Comparison of ENCODE assay signal across 24 mouse cellular contexts in genomic region chr11:97181061-97181460, GRCm38 (mm10). TPM values are rescaled to one million over a fixed set of nuclear protein-coding genes. Genes with fewer than 3 reads are reported as not detected.
DNase-seq lines count a peak whose midpoint lies in the region; ATAC-seq and TF ChIP-seq lines count a peak whose summit lies in the region.
"Had no signal": no experiment of that assay in that cellular context is flagged by ENCODE, and none has a peak within 500 bp of the region (broad histone marks: within the 10 kb centered on the region; RNA-seq: fewer than 3 reads in every experiment).

No protein-coding gene starts in this region.

- H3K4me2 ChIP-seq in liver, embryonic 13.5 days = no peak overlapping the region
- H3K4me2 ChIP-seq: embryonic facial prominence, embryonic 12.5 days; forebrain, embryonic 13.5 days; forebrain, embryonic 15.5 days had no signal

- peaks cover 54% of the 10 kb centered on the region for H3K79me2 ChIP-seq in MEL (ENCODE audit: control insufficient read depth, insufficient read depth, low read length, poor library complexity)

- no peak for TF ChIP-seq POLR2A in MEL (IDR thresholded peaks at IDR 0.05; ENCODE audit: control insufficient read depth in 1 of 2, insufficient read depth in 1 of 2, low read depth in 1 of 2, low read length in 2 of 2, poor library complexity in 1 of 2)
- no peak for TF ChIP-seq POLR2A in thymus, adult 2 months (IDR thresholded peaks at IDR 0.05; ENCODE audit: control insufficient read depth, extremely low read depth, insufficient read depth, low read length, poor library complexity)

- H3K4me3 ChIP-seq in liver, embryonic 13.5 days (replicated peaks) = no peak overlapping the region
- H3K4me3 ChIP-seq in MEL (ENCODE audit: control insufficient read depth in 1 of 2, insufficient read depth in 1 of 2, low read depth in 2 of 2, low read length in 2 of 2) = no peak overlapping the region
- H3K4me3 ChIP-seq in thymus, adult 2 months (ENCODE audit: control insufficient read depth, insufficient read depth, low read length) = no peak overlapping the region
- H3K4me3 ChIP-seq: embryonic facial prominence, embryonic 10.5 days; embryonic facial prominence, embryonic 12.5 days; forebrain, embryonic 13.5 days; forebrain, embryonic 15.5 days had no signal

- no peaks in the 10 kb centered on the region for H3K9me3 ChIP-seq in liver, embryonic 13.5 days (replicated peaks)
- H3K9me3 ChIP-seq in MEL (replicated peaks; ENCODE audit: insufficient read depth, low read length) = no peaks in the 10 kb centered on the region
- H3K9me3 ChIP-seq: embryonic facial prominence, embryonic 10.5 days; embryonic facial prominence, embryonic 12.5 days; forebrain, embryonic 13.5 days; forebrain, embryonic 15.5 days; G1E had no signal

- peak; percentile 4 to 38; a peak in 2 of 4 replicates for TF ChIP-seq EP300 in MEL (IDR thresholded peaks at IDR 0.05; ENCODE audit: low read depth in 1 of 2, low read length in 2 of 2)

- no peak for DNase-seq in liver, embryonic 13.5 days
- DNase-seq in liver (no peak), 416B (ENCODE audit: low read depth) (peak; percentile 23), MEL (ENCODE audit: low read depth, low spot score) (peak; percentile 86)
- DNase-seq in cerebellum, postnatal 25 days = no peak
- DNase-seq in thymus, adult 2 months = no peak
- DNase-seq: adrenal gland, adult 8-10 months; adrenal gland, postnatal 14 days; adrenal gland, postnatal 36 days; B cell, adult 2 months; cerebellum, adult 11-12 months; cerebellum, adult 2 months; cerebellum, adult 9-11 months; cerebellum, postnatal 14 days; forebrain, postnatal 0 days had no signal

- ATAC-seq in liver, embryonic 13.5 days (ENCODE audit: low read depth) = no peak
- ATAC-seq: activated CD4-positive, CD25-positive, alpha-beta regulatory T cell, adult 4 months; CD4-positive, CD25-positive, alpha-beta regulatory T cell, adult 4 months; forebrain, embryonic 13.5 days; forebrain, embryonic 15.5 days; forebrain, postnatal 0 days; Patski had no signal

- H3K4me1 ChIP-seq in liver, embryonic 13.5 days (replicated peaks) = peaks cover 62% of the 10 kb centered on the region
- peaks cover 1 to 13% of the 10 kb centered on the region in 2 experiments; a peak in 3 of 4 replicates for H3K4me1 ChIP-seq in MEL (ENCODE audit: control insufficient read depth in 1 of 2, insufficient read depth in 2 of 2, low read length in 2 of 2)
- no peaks in the 10 kb centered on the region for H3K4me1 ChIP-seq in thymus, adult 2 months (replicated peaks; ENCODE audit: control insufficient read depth, insufficient read depth, low read length)

- H3K27ac ChIP-seq in liver, embryonic 13.5 days = no peak overlapping the region
- no peak overlapping the region for H3K27ac ChIP-seq in MEL (ENCODE audit: control insufficient read depth, low read depth, low read length)
- no peak overlapping the region for H3K27ac ChIP-seq in thymus, adult 2 months (ENCODE audit: control insufficient read depth, insufficient read depth, low read length)
- H3K27ac ChIP-seq: embryonic facial prominence, embryonic 10.5 days; embryonic facial prominence, embryonic 12.5 days; forebrain, embryonic 13.5 days; forebrain, embryonic 15.5 days had no signal

- WGBS in liver, embryonic 13.5 days (ENCODE audit: insufficient replicate concordance) = 72% methylated on average over 5 of the region's 5 CpGs
- 86% methylated on average over 5 of the region's 5 CpGs for WGBS in thymus, adult 2 months

- H3K27me3 ChIP-seq in liver, embryonic 13.5 days = no peaks in the 10 kb centered on the region
- H3K27me3 ChIP-seq in MEL (ENCODE audit: control insufficient read depth in 1 of 2, insufficient read depth in 2 of 2, low read length in 2 of 2) = no peaks in the 10 kb centered on the region
- H3K27me3 ChIP-seq in thymus, adult 2 months (ENCODE audit: control insufficient read depth, insufficient read depth, low read length) = no peaks in the 10 kb centered on the region
- H3K27me3 ChIP-seq: CH12.LX; embryonic facial prominence, embryonic 12.5 days; forebrain, embryonic 13.5 days; forebrain, embryonic 15.5 days; Patski had no signal

- H3K9ac ChIP-seq in liver, embryonic 13.5 days = 0 out of 2 replicates have a peak overlapping the region, but pooled peaks have one; percentile 5
- no peak overlapping the region for H3K9ac ChIP-seq in MEL (ENCODE audit: control insufficient read depth, low read depth, low read length, poor library complexity, severe bottlenecking)
- H3K9ac ChIP-seq: embryonic facial prominence, embryonic 12.5 days; forebrain, embryonic 13.5 days; forebrain, embryonic 15.5 days; forebrain, postnatal 0 days had no signal

- no peak for TF ChIP-seq CTCF in MEL (IDR thresholded peaks at IDR 0.05 in 2 of 3, conservative IDR thresholded peaks at IDR 0.05 in 1 of 3; ENCODE audit: control insufficient read depth in 1 of 3, insufficient read depth in 1 of 3, low read depth in 2 of 3, low read length in 3 of 3, poor library complexity in 1 of 3, severe bottlenecking in 1 of 3)
- no peak for TF ChIP-seq CTCF in thymus, adult 2 months (IDR thresholded peaks at IDR 0.05; ENCODE audit: borderline replicate concordance, control insufficient read depth, extremely low read depth, insufficient read depth, low read length, poor library complexity)

- H3K36me3 ChIP-seq in liver, embryonic 13.5 days = peaks cover 100% of the 10 kb centered on the region
- H3K36me3 ChIP-seq in MEL (ENCODE audit: control insufficient read depth in 1 of 2, insufficient read depth in 2 of 2, low read length in 2 of 2) = peaks cover 57 to 79% of the 10 kb centered on the region in 2 experiments
- peaks cover 92% of the 10 kb centered on the region for H3K36me3 ChIP-seq in thymus, adult 2 months (ENCODE audit: control insufficient read depth, insufficient read depth, low read length)

- TF ChIP-seq RAD21 in MEL (IDR thresholded peaks at IDR 0.05; ENCODE audit: low read depth, low read length) = no peak

TF ChIP-seq in MEL, 35 proteins besides CTCF, POLR2A, EP300 and RAD21:
- TF ChIP-seq TBP (IDR thresholded peaks at IDR 0.05; ENCODE audit: low read depth, low read length) (peak; percentile 84), MAZ (IDR thresholded peaks at IDR 0.05; ENCODE audit: low read depth, low read length) (no peak), RCOR1 (IDR thresholded peaks at IDR 0.05; ENCODE audit: low read depth, low read length) (peak; percentile 88), SIN3A (IDR thresholded peaks at IDR 0.05; ENCODE audit: low read length) (peak; percentile 16; the same call in 1 of the 2 replicates)

RNA-seq across cellular contexts. Expression of gene Kpnb1, which starts 6.6 kb away (rescaled TPM):
- 29.2 and 30.8 TPM in 2 replicates for polyA plus RNA-seq in liver, embryonic 13.5 days (2015; fragmentation: Nextera tagmentation; extraction: Ambion mirVana)
- total RNA-seq in MEL (2012; rRNA removed) = 260 and 275 TPM in 2 replicates
- polyA plus RNA-seq in MEL (2012; ENCODE audit: insufficient read depth in 1 of 2, insufficient read length in 2 of 2, low read depth in 1 of 2, low replicate concordance in 2 of 2, missing spikeins in 1 of 2) = 100 to 1,000 TPM; 237 to 463 TPM
- polyA plus RNA-seq in thymus, adult 2 months (2012; rRNA removed) = 60.8 and 64.1 TPM in 2 replicates

RNA-seq across cellular contexts. Expression of gene Tbkbp1, which starts 29.8 kb away (rescaled TPM):
- polyA plus RNA-seq in liver, embryonic 13.5 days (2015; fragmentation: Nextera tagmentation; extraction: Ambion mirVana) = 1.0 and 1.1 TPM in 2 replicates
- total RNA-seq in MEL (2012; rRNA removed) = 10.3 and 11.7 TPM in 2 replicates
- polyA plus RNA-seq in MEL (2012; ENCODE audit: insufficient read depth in 1 of 2, insufficient read length in 2 of 2, low read depth in 1 of 2, low replicate concordance in 2 of 2, missing spikeins in 1 of 2) = 10 to 100 TPM in 1 of 2 experiments, not detected in 1; 33.5 TPM
- 7.3 and 8.8 TPM in 2 replicates for polyA plus RNA-seq in thymus, adult 2 months (2012; rRNA removed)

Comparison
In these comparisons a context has a peak if more than half of its experiments do, and no peak if none do; other contexts are left out.
1. DNase-seq: peak in 416B (single experiment) and MEL (single experiment); none in liver, embryonic 13.5 days (single experiment), liver (single experiment), cerebellum, postnatal 25 days (0 of 2) and thymus, adult 2 months (single experiment).